Mouse (Mus musculus) gastrocnemius, postnatal 36 days (tissue): ENCODE data around the gene Tbx21. TPM values are rescaled to one million over a fixed set of nuclear protein-coding genes. Genes with fewer than 3 reads are reported as not detected.

ENCODE experiments used
- DNase-seq, 2 experiments: peaks; one replicate each; pipeline ENCODE4 v3.0.0; 2022
- intact Hi-C: fragments of 180-260 bp; cut with DNase I; formaldehyde crosslinking; loops from one replicate; pipeline ENCODE4 v1.15.1; 2025
- total RNA-seq, 2 experiments: library from RNA; stranded (reverse); gene quantifications; 2 replicates each; pipeline ENCODE4 v1.2.3; 2021

Gene Tbx21
- total RNA-seq, 2 experiments from 2014 or later, result 0.44 to 0.69 TPM

- intact Hi-C loops, result no loop called here
- DNase-seq, result no peak
These were observed 18.1 kb upstream of the Tbx21 start for GRCm38 (mm10) chr11:97133270-97133669.

GRCm38 (mm10) chr11:97132185-97132584, 17.1 kb upstream of the Tbx21 start:
- DNase-seq, result no peak
- intact Hi-C loops, result no loop called here

DNA sequence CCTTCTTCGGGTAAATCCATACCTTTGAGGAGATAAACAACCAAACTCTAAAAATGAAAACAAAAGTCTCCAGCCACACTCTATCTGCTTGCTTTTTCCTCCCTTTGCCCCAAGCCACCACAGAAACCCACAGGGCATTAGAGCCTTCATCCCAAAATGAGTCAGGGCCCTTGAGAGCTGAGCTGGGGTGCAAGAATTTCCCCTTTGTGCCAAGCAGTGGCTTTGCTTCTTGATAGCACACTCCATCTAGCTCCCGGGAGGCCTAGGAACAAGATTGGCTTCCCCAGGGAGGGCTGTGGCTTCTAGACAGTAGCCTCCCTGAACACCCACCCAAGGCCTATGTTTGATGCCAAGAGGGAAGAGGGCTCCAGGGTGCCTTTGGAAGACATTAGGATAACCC, 16.6 kb upstream of the Tbx21 start:
- intact Hi-C loops, result no loop called here
- no peak for DNase-seq

GRCm38 (mm10) chr11:97130318-97130717, 15.2 kb upstream of the Tbx21 start:
- intact Hi-C loops, result no loop called here
- DNase-seq, result no peak

DNA sequence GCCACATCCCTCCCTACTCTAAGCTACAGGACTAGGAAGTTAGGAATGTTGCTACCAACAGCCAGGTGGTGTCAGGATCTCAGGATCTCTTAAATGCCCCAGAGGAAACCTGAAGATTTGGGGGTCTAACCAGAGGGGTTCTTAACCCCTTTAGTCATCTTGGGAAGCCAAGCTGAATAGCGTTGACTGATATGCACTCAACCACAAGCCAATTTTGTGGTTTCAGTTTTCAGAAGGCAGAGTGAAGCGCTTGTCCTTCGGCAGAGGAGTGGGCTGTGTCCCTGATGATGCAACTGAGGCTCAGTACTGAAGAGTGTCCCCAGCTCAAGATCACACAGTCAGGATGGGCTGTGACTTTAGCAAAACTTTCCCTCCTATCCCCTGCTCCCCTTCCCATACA, 13.8 kb upstream of the Tbx21 start:
- intact Hi-C loops, result no loop called here
- DNase-seq, result no peak

- intact Hi-C loops, result no loop called here
- no peak for DNase-seq
These were observed 12.5 kb upstream of the Tbx21 start for GRCm38 (mm10) chr11:97127470-97128223.

DNA sequence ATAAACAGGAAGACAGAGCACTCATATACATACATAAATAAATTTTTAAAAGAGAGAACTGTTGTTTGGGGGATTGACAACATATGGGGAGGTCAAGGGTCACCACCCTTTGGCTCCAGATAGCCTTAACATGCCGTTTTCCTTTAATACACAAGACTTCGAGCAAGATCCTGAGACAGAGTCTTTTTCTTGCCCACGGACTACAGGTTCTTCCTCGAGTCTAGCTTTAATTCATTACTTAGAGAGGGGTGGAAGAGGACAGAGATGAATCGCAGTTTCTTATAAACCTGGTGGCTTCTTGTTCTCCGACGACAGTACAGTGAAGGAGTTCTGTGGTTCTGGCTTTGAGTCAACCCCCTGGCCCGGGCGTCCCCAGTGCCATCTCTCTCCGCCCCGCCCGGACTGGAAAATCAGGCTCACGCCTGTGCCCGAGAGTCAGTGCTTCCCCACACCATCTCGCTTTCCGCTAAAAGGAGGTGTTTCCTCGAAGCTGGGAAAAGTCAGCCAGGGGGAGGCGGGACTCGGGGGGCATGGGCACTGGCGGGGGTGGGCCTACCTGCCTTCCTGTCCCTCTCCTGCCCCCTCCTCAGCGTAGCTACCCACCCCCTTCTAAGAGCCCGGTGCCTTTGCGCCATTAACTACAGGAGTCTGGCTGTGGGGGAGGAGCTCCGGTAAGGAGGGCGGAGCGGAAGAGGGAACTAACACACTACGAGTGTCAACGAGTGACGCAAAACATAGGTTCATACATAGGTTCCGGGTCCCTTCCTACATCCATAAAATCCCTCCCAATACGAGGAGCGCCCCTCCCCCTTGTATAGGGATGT, 11.7 kb upstream of the Tbx21 start:
- intact Hi-C loops, result no loop called here
- DNase-seq, result no peak

- no peak for DNase-seq
- intact Hi-C loops, result no loop called here
These were observed 9.3 kb upstream of the Tbx21 start for GRCm38 (mm10) chr11:97124266-97125036.

GRCm38 (mm10) chr11:97123282-97123890, 8.3 kb upstream of the Tbx21 start:
- intact Hi-C loops, result no loop called here
- DNase-seq, result no peak

GRCm38 (mm10) chr11:97120641-97121040, 5.5 kb upstream of the Tbx21 start:
- intact Hi-C loops, result no loop called here
- no peak for DNase-seq

GRCm38 (mm10) chr11:97120221-97120620, 5.1 kb upstream of the Tbx21 start:
- intact Hi-C loops, result no loop called here
- DNase-seq, result no peak

DNA sequence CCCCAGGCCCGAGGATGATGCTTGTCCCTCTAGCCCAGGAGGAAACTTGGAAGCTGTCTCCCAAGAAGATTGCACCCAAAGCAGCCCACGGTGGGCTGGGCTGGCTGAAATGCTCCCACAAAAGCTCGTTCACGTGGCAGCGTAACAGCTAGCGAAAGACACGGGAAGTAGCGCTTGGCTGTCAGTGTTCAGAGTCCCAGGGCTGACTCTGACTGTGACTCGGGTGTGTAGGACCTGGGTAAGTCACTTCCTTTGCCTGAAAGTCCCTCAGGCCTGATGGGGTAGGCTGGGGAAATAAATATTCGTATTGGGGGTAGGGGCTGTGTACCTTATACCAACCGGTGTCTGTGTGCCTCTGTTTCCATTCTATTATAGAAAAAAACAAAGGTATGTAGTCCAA, 666 bp upstream of the Tbx21 start:
- intact Hi-C loops, result no loop called here
- DNase-seq, result no peak

- intact Hi-C loops, result no loop called here
- no peak for DNase-seq
These were observed 2.5 kb downstream of the Tbx21 start for GRCm38 (mm10) chr11:97112519-97113125.

- intact Hi-C loops, result no loop called here
- DNase-seq, result no peak
These were observed 6.2 kb downstream of the Tbx21 start for GRCm38 (mm10) chr11:97108976-97109375.

DNA sequence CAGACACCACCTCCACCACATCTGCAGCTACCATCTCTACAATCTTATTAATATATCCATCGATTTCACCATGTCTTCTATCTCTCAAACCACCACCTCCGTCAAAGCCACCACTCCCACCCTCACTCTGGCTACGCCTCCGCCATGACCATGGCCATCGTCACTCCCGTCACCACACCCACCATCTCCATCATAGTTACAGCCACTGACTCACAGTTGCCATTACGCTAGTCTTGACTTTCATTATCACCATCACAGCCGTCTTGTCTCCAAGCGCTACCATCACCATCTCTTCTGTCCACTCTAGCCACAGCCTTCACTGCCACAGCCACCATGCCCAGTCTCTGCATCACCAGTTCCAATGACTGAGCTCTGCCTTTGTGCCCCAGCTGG, 11.0 kb downstream of the Tbx21 start:
- no peak for DNase-seq
- intact Hi-C loops, result no loop called here

DNA sequence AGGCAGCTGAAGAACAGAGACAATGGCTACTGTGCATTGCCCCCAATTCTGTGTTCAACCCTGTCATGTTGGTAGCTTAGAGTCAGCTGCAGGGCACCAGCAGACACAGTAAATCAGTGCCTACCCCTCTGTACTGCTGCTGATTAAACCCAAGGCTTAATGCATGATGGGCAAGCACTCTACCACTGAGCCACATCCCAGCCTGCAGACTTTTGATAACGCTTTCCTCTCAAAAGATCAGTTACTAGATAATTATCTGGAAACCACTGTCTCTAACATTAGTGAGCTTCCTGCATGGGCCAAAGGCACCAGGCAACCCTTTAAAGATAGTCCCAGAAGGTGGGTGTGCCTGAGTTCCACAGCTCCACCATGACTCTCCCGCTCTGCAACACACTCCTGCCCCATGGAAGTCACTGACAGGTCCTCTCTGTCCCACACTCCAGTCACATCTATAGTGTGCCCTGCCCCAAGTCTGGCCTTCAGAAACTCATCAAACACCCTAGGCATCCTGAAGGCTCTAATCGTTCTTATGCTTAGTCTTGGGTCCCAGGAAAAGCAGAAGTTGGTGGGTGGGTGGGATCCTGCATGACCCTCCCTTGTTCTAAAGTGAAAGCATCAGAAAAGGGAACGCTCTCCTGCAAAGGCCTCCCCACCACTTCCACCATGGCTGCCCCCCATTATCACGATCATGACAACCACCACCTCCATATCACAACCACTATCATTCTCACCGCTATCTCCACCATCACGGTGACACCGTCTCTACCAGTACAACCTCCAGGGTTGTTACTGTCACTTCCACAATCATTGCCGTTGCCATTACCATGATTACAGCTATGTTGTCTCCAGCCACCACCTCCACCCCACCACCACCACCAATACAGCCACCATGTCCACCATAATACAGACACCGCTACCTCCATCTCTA, 11.7 kb downstream of the Tbx21 start:
- no peak for DNase-seq
- intact Hi-C loops, result no loop called here

DNA sequence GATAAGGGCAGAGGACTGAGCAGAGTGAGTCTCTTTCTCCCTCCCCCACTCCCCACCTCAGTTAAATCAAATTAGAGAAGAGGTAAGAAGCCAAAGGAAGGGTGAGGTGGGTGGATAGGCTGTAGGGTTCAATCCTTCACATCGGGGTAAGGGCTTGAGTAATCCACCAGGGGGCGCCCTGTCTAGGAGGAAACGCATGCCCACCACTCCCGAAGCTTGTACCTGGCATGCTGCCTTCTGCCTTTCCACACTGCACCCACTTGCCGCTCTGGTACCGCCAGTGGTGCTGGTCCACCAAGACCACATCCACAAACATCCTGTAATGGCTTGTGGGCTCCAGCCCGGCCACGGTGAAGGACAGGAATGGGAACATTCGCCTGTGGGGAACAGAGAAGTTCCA, 13.4 kb downstream of the Tbx21 start:
- intact Hi-C loops, result loop anchor here (2.0 kb wide), 2 partner anchors 45 to 75 kb away; no protein-coding TSS in a partner anchor
- DNase-seq, result peak; percentile 53 to 63

DNA sequence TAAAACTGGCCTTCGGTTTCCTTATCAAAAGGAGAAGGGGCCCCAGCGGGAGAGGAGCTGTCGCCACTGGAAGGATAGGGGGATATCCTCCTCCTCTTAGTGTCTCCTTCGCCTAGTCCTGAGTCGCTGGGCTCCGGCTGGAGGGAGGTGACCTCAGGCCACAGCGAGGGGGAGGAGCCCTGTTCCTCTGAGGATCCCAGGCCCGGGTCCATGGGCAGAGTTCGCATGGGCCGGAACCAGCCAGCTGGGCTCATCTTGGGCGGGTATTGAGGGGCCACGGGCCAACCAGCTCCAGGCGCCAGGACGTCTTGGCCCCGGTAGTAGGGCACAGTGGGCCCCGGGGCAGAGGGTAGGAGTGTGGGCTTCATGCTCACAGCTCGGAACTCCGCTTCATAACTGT, 16.3 kb downstream of the Tbx21 start:
- DNase-seq, result peak; percentile 26 to 47
- intact Hi-C loops, result no loop called here

GRCm38 (mm10) chr11:97094600-97094999, 20.5 kb downstream of the Tbx21 start:
- no peak for DNase-seq
- intact Hi-C loops, result no loop called here
